Mouse (Mus musculus): ENCODE data around the gene Capn8.

- TF ChIP-seq CTCF (IDR thresholded peaks at IDR 0.05; ENCODE audit: control insufficient read depth, insufficient read depth, insufficient replicate concordance, low read depth, low read length) = no peak
- no peak for TF ChIP-seq POLR2A (IDR thresholded peaks at IDR 0.05; ENCODE audit: control insufficient read depth, low read depth, low read length)
Measured at GRCm38 (mm10) chr1:182533583-182533982, 31.2 kb upstream of the Capn8 start.

All from testis, adult 2 months (tissue).